Mouse (Mus musculus): ENCODE measurements at regions not wholly inside any gene's neighbourhood (a gene's known extent, or its start where the extent isn't known, plus 50 kb on each side); places are given as distances from the start of the nearest gene placed in this dataset.

DNA sequence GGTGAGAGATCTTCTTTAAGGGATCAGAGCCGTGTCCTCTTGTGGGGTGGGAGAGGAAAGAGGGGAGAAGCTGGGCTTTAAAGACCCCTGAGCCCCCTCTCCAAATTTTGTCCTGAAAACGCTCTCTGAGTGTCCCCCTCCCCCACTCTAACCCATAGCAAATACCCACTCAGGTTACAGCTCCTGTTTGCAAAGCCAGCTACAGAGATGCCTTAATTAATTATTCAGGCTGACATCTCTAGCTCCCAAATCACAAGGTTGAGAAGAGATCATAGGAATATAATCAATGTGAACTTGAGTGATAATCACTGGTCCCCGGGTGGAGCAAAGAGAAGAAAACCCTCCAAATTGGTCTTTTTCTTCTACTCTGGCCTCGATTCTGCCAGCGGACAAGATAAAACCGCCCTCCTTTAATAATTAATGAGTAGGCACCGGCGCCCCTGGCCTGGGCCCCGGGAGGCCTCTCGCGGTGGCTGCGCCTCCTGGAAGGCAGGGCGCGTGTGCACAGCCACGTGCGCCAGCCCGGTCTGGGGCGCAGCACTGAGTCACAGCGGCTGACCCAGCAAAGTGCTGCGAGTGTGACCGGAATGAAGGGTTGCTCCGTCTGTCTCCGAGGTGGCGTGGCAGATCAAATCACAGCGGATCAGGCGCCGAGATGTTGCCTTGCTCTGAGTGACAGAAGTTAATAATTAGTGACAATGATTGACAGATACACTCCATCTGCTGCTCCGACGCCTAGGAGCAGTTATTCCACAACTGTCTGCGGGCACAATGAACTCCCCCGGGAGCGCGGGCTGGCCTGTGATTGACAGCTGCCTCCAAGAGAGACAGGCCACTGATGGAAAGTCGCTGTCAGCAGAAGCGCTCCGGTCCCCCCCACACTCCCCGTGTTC, 72.7 kb upstream of the 4930535I16Rik start:
- Histone ChIP-seq H3K36me3 (ENCODE audit: control insufficient read depth, insufficient read depth, low read length) (no peaks in the 10 kb centered on the region), H3K4me3 (ENCODE audit: low read depth, low read length) (peak overlapping the region; percentile 20), H3K9ac (ENCODE audit: low read length) (peak overlapping the region; percentile 26; the same call in 1 of the 2 replicates), H3K27me3 (ENCODE audit: control insufficient read depth, insufficient read depth, low read length) (peaks cover 5% of the 10 kb centered on the region), H3K4me2 (ENCODE audit: low read depth) (peak overlapping the region; percentile 55), H3K4me1 (ENCODE audit: control insufficient read depth, insufficient read depth, low read length) (peaks cover 12% of the 10 kb centered on the region), H3K9me3 (ENCODE audit: control insufficient read depth, low read length) (no peaks in the 10 kb centered on the region), H3K27ac (ENCODE audit: low read depth, low read length) (no peak overlapping the region)
- WGBS = 3% methylated on average over 37 of the region's 37 CpGs
- peak; percentile 73 for DNase-seq (ENCODE audit: low spot score)
- ATAC-seq (ENCODE audit: insufficient read depth, low FRiP score, low TSS enrichment) = peak; percentile 53; the same call in 1 of the 2 replicates
